Mouse (Mus musculus) common myeloid progenitor, adult 5-6 weeks (primary cell): ENCODE results near the gene Cyp4f40. TPM values are rescaled to one million over a fixed set of nuclear protein-coding genes. Genes with fewer than 3 reads are reported as not detected.
"Not testable (repeated sequence)": the region's sequence is repeated elsewhere in the genome, so short reads cannot be mapped to it uniquely, and the experiment has no call there.

Experiments used
- ATAC-seq: replicated peaks from 2 replicates; pipeline ENCODE4 v1.8.0; 2016; ENCODE audit warnings: low read depth, mild to moderate bottlenecking, moderate TSS enrichment, inconsistent platforms; ENCODE audit not compliant: poor library complexity, severe bottlenecking
- total RNA-seq: library from RNA; stranded (forward); fragments of 200-1000, 187-1606 nt; gene quantifications from 2 replicates; pipeline ENCODE4 v1.2.3, GENCODE M21; 2017

Gene Cyp4f40
- not detected in 2 replicates for total RNA-seq

DNA sequence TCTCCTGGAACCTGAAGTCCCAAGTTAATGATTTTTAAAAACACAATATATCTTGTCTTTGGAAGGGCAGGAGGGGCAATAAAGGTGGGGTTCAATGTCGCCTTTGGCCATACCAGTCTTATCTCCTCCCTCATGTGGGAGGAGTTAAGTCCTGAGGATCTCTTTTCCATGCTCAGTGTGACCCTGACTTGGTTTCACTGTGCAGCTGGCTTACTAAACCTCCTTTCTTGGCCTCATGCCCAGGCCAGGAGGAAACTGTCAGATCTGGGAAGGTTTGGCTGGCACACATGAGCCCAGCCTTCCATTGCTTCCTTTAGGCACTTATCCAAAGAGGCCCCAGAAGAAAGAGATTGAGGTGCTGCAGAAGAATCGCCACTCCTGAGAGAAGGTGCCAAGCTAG is at the start of gene Cyp4f40:
TSS of gene Cyp4f40 (plus strand) at position 189 of the 400 bp plus-strand sequence.
- no peak for ATAC-seq

DNA sequence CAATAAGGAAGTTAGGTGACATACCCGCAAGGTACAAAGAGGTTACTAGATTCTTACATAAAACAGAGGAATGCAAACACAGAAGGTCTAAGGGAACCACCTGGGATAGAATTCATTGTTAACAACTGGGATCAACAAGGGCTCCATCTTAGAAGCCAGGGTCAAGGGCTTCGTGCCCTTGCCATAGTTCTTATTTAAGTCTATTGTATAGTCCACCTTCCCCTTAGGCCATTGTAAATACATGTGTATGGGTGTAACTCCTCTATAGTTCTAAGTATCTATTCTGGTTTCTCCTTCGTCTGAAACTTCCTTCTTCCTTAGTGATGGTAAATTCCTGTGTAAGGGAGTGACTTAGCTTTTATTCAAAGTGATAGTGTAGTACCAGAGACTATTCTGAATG is 48.5 kb upstream of the Cyp4f40 start:
- ATAC-seq = not testable (repeated sequence)

DNA sequence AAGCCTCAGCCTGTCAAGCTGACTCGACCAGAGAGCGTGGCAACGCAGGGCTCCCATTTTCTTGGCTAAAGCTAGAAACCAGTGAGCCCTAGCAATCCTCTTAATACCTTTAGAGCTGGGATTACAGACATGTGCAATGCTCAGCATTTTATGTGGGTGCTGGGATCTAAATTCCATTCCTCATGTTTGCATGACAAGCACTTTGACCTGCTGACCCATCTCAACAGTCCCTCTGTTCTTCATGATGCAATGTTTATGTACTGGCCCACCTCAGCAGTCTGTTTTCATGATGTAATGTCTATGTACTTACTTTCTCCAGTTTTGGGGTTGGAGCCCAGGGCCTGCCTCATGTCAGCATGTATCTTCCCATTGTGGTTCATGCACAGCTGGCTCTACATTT is 47.8 kb upstream of the Cyp4f40 start:
- ATAC-seq = no peak

DNA sequence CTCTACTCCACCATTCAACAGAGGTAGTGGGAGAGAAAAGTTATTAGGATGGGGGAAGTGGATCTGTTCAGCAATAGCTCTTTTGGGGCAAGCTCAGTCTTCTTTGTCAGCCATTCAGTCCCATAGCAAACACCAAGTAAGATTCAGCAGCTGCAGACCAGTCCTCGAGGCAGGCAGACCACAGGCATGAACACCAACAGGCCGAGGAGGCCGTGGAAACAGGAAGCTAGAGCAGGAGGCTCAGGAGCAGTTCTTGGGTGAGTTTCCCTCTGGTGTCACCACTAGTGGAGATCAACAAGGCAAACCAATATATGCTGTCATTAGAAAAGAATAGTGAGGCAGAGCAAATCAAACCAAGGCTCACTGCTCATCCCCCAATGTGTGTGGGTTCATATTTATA is 46.3 kb upstream of the Cyp4f40 start:
- peak; percentile 54; the same call in 1 of the 2 replicates for ATAC-seq

DNA sequence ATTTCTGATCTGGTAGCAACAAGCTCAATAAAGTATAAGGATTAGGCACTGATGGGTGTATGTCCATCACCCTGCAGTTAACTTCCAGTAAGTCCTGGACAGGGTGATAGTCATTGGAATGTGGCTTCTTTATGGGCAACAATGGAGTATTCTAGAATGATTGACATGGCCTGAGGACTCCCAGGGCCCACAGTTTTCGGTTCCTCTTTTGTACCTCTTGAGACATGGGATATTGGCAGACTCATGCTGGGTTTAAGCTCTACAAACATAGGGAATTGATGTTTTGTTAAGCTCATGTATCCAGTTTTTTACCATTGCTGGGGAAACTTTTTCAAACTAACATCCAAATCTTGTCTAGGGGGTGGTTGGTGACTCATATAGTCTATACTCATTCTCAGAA is 41.4 kb upstream of the Cyp4f40 start:
- ATAC-seq = 0 out of 2 replicates have a peak, but pooled peaks have one; percentile 29

DNA sequence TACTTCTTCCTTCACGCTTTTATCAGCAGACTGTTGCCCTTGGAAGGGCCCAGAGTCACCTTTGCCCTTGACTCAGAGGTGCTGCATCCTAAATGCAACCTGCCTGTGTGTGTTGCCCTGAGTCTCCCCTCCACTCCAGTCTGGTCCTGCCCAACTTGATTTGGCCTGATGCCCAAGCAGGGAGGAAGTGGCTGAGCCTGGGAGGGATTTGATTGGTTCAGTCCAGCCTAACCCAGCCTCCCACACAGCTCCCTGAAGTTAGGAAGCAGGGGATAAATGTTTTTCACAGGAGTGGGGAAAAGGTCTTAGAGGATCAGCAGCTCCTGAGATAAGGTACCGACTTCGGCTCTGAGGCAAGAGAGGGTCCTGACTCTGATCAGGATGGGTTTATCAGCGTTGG is 37.7 kb upstream of the Cyp4f40 start, which contains the start of gene Cyp4f37:
TSS of gene Cyp4f37 (plus strand) at position 292 of the 400 bp plus-strand sequence.
- peak; percentile 45 for ATAC-seq

DNA sequence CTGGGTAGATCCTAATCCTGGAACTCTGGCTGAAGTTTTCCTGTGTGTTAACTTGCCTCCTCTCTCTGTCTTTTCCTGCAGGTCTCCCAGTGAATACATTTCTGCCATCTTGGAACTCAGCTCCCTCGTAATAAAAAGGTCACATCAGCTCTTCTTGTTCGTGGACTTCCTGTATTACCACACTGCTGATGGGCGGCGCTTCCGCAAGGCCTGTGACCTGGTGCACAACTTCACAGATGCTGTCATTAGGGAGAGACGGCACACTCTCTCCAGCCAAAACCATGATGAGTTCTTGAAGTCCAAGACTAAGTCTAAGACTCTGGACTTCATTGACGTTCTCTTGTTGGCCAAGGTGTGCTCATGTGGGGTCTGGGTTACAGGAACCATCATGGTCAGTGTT is 29.0 kb upstream of the Cyp4f40 start:
- not testable (repeated sequence) for ATAC-seq

DNA sequence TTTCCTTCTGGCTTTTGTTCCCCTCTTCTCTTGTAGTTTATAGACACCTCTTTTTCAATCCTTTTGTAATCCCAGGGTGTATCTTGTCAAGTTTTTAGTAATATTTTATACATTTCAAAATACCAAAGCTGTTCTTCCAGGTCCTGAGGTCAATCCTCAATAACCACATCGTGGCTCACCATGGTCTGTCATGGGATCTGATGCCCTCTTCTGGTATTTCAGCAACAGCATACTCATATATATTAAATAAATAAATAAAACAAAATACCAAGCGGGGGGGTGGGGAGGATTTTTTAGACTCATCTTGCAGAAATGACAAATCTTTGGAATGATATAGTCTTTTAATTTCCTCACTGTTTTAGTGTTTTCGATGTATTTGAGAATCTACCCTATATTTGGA is 26.8 kb upstream of the Cyp4f40 start:
- ATAC-seq = no peak

DNA sequence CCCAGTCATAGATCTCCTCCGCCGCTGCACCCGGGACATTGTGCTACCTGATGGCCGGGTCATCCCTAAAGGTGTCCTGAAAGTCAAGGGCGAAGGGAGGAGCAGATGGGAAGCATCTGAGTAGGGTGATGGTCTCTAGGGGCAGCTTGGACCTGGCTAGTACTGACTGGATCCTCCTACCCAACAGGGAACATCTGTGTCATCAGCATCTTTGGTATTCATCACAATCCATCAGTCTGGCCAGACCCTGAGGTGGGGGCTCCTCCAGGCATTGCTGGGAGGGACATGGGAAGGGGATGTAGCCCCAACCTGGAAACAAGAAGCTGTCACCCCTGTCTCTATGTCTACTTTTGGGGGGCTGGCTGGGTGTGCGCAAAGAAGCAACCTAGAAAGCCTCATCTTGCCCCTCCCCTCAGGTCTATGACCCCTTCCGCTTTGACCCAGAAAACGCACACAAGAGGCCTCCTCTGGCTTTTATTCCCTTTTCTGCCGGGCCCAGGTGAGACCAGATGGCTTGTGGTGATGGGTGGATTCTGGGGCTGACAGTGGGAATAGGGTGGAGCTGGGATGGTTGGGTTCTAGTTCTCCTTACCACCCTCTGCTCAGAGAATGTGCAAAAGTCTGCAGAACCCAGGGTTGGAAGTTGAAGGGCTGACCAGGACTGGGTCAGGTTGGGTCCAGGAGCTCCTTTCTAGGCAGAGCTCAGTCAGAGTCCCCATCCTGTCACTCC is 24.3 kb upstream of the Cyp4f40 start:
- ATAC-seq = not testable (repeated sequence)

DNA sequence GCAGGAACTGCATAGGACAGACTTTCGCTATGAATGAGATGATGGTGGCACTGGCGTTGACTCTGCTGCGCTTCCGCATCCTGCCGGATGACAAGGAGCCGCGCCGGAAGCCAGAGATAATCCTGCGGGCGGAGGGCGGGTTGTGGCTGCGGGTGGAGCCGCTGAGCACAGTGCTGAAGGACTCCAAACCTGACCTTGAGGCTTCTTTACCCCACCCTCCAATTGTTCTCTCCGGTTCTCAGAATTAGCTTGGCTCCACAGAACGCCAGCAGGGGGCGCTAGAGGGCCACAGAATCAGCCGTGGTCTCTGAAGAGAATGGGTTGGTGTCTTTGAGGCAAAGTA is 23.8 kb upstream of the Cyp4f40 start:
- ATAC-seq = peak; percentile 94

DNA sequence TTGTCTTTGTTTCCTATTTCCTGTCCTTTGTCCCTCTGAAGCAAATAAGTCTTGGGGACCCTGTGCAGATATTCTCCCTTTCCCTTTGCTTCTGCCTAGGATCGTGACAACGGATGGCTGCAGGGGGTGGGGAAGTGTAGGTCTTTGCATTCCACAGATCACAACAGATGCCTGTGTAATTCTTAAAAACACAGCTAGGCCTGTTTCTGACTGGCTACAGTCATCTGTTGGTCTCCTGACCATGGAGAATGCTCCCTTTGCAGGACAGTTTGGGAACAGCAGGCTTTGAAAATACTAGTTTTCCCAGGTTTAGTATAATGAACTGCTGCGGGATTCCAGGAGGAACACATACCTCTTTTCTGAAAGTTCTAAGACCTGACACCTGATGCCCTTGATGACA is 22.4 kb upstream of the Cyp4f40 start:
- no peak for ATAC-seq

DNA sequence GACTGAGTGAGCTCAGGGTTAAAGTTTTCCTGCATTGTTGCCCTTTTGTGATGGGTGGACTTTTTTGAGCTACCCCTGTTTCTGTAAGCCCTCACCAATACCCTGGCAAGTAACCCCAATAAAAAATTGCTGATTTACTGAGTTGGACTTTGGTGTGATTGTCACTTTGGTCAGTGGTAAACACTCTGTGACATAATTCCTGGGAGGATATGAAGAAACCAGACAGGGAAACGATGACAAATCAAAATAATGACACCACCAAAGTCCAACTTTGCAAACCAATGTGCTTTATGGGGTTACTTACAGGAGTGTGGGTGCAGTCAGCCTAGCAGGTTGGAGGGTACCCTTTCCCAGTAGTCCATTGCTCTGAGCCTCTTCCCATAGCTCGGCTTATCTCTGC is 21.5 kb upstream of the Cyp4f40 start:
- no peak for ATAC-seq

DNA sequence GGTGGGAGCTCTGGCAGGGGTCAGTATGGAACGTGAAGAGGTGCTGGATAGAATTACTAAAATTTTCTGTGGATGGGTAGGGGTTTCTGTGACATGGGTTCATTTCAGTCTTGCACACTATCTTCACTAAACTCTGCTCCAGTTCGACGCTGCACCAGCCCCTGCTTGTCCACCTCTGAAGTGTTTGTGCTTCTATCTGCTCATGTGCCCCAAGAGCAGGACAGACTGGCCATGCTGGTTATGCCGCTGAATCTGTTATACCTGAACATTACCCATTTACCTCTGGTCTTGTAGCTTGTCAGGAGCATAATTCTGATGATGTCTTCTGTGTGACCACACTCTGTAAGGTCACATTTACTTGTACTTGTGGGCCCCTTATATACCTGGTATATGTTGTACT is 12.1 kb upstream of the Cyp4f40 start:
- ATAC-seq = no peak

DNA sequence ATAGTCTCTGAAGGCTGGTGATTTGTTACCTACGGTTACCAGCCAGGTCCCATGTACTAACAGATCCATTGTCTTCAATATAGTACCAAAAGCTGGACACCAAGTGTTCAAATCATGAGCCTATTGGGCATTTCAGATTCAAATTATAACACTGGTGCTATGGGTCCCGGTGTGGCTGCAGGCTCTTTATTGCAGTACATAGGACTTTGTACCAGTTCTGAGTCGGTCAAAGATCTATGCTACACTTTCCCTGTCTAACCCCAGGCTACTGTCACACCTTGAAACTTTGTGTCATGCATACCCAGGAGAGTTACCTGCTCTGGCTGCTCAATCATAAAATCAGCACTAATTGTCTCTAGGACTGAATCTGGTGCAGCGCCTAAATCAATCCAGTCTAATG is 4.8 kb upstream of the Cyp4f40 start:
- ATAC-seq = no peak

DNA sequence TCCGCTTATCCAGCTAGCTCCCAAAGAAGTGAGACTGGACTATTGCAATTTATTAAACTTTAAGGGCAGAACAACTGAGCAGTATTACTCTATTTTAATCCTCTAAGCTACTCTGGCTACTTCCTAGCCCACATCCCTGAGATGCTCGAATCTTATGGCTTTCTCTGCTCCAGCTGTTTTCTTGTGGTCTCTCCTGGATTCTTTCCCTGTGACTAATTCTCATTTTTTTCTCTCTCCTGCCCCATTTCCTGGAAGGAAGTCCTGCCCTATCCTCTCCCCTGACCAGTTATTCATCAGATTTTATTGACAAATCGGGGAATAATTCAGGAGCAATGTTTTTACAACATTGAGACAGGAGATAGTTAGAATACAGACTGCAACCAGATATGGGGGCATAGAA is 1.7 kb upstream of the Cyp4f40 start:
- no peak for ATAC-seq

DNA sequence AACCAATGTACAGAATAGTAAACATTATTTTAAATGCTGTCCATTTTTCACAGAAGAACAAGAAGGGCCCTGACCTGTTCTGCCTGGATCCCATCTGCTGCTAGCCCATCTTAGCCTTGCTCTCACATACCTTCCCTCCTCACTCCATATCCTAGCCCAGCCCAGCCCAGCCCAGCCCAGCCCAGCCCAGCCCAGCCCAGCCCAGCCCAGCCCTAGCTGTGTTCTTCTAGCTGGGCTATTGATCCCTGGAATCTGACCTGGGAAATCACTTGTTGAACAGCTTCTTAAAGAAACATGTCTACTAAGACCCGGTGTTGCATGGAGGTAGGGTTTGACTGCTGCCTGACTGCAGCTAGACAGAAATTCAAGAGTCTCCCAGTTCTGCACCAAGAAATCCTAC is 454 bp upstream of the Cyp4f40 start:
- ATAC-seq = no peak

DNA sequence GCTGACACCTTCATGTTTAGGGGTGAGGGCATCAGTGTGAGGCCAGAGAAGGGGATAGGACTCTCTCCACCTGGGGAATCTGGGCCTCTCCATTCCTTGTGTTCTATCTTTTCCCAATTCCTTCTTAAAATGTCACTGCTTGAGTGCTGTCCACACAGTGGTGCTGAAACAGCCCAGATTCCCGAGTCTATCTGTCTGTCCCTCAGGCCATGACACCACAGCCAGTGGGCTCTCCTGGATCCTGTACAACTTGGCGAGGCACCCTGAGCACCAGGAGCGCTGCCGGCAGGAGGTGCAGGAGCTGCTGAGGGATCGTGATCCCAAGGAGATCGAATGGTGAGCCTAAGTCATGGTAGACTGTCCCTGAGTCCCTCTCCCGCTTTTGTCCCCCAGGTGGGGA is 15.3 kb downstream of the Cyp4f40 start:
- no peak for ATAC-seq

DNA sequence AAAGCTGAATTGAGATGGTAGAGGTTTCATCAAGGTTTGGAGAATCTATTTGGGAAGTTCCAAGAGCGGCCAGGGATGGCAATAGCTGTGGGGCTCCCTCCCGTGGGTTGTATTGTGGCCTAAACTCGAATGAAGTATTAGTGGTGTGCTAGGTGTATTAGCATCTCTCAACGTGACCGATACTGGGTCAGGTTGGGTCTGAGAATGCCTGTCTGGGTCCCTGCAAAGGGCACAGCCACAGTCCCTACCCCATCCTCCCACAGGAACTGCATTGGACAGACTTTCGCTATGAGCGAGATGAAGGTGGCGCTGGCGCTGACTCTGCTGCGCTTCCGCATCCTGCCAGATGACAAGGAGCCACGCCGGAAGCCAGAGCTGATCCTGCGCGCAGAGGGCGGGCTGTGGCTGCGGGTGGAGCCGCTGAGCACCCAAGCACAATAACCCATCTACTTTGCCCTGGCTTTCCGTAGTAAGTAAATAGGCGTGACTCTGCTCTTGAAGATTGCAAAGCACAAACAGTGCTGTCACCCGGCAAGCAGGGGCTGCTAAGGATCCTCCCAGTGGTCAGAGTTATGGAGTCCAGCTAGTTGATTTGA is 17.4 kb downstream of the Cyp4f40 start:
- no peak for ATAC-seq

DNA sequence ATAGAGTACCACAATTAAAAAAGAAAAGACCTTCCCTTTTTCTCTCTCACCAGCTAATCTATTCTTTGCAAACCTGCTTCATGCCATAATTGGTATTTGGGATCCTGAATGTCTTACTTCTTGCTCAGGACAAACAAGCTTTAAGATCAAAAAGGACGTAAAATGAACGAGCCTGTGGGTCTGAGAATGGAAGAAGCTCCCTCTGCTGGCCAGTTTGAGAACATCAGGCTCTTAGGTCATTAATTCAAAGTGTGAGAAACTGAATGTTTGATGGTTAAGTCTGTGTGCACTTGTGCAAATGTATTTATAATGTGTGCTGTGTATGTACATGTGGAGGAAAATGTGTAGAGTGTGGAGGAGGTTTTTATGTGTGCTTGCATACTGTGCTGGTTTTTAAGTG is 21.7 kb downstream of the Cyp4f40 start:
- ATAC-seq = peak; percentile 65; the same call in 1 of the 2 replicates

DNA sequence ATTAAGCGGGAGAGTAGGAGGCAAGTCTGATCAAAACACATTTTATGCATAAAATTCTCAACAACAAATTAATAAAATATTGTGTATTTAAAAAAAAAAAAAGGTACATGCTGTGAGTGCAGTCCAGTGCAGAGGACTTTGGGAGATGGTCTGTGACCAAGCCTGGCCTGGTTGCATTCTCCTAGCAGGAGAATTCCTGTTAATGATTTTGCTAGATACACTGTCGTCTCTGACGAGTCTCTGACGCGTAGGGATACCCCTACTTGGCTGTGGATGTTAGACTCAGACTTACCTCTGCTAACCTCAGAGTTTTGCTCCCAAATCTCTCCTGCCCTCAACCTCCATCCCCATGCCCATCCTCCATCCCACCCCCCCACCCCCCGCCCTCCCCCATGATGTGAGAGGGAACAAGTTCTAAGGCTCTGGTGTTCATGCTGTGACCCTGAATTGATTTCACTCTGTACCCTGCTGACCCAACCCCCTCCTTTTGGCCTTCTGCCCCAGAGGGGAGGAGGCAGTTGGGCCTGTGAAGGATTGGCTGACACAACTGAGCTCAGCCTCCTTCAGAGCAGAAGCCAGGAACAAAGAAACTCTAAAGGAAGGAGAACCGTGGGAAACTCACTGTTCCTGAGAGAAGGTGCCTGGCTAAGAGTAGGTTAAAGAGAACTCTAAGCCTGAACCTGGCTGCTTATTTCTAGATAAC is 26.5 kb downstream of the Cyp4f40 start, which contains the start of gene Cyp4f15:
TSS of gene Cyp4f15 (plus strand) at position 580 of the 703 bp plus-strand sequence.
- ATAC-seq = no peak

DNA sequence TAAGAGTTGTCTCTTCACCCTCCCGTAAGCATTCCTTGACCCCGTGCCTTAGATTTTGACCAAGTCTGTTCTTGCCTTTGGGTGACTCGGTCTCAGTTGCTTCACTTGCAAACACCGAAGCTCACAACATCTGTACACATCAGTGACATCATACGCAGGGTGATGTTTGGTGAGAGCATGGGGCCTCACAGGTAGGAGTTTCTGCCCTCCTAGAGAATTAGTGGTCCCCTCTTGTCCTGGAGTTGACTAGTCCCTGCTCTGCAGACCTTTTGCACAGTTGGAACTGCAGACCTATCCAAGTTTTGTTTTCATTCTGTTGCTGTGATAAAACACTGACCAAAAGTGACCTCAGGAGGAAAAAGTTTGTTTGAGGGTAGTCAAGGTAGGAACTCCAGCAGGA is 28.0 kb downstream of the Cyp4f40 start:
- no peak for ATAC-seq
